Mouse (Mus musculus) colon, adult 2 months (tissue): ENCODE data around the gene Bcl9l. TPM values are rescaled to one million over a fixed set of nuclear protein-coding genes. Genes with fewer than 3 reads are reported as not detected.

Source experiments
- polyA plus RNA-seq: library from polyadenylated mRNA; depleted of rRNA; stranded (reverse); fragments of >200 nt; gene quantifications from 2 replicates; pipeline ENCODE4 v1.2.3, GENCODE M21; 2012; rRNA removed

Bcl9l gene
- polyA plus RNA-seq = 23.6 and 37.6 TPM in 2 replicates

DNA sequence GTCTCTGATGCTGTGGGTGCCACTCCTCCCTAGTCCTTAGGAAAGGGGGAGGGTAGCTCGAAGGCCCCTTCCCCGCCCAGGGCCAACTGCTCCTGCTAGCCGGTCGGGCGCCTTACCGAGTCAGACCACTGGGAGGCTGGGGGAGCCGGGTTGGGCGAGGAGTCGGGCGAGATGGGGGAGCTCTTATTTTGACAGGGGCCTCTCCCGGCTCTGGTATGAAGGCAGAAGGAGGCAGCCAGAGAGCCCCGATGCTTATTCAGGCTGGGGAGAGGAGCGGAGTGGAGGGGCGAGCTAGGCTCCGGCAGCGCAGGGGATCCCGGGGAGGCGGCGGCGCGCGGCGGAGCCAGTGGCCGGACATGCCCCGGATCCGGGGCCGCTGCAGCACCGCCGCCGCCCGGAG, at the start of gene Bcl9l:
TSS of gene Bcl9l (plus strand) at position 274 of the 400 bp plus-strand sequence.

DNA sequence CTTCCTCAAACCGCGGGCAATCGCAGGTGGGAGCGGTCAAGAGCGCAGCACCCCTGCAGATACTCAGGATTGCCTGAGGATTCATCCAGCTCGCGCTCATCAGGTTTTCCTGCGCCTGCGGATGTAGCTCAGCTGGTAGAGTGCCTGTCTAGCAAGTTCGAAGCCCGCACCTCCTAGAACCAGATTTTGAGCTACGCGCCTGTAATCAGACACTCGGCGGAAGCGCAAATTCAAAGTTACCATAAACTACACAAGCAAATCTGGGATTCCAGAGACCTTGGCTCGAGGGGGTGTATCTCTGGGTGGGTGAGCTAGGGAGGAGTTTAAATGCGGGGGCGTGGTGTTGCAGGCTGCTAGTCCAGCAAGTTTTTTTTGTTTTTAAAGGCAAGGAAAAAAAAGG, 41.7 kb upstream of the Bcl9l start, which contains the start of gene Foxr1:
TSS of gene Foxr1 (minus strand) at position 176 of the 400 bp plus-strand sequence.

DNA sequence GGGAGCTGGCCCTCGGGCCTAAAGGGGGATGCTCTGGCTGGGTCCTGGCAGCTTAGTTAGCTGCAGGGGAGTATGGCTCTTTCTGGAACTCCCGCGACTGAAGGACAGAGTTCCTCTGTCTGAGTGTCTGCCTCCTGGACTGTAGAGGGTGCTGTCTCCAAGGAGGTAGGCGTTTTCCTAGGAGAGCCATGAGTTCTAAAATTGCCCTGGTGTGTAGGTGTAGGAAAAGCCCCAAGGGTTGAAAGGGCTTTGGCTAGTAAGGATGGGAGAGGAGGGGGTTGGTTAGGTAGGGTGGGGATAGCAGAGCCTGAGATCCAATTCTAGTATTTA, 27.8 kb upstream of the Bcl9l start, which contains the start of gene Upk2:
TSS of gene Upk2 (minus strand) at position 86 of the 330 bp plus-strand sequence.

Other genes with a start within 250 kb of the Bcl9l start
- 8.4 and 10.9 TPM in 2 replicates for gene Cbl, start 248.8 kb upstream of the Bcl9l start, polyA plus RNA-seq
- gene Ccdc153, start 242.1 kb upstream of the Bcl9l start, polyA plus RNA-seq = 0.14 TPM in 1 of 2 replicates, not detected in the other
- gene Pdzd3, start 231.4 kb upstream of the Bcl9l start, polyA plus RNA-seq = 8.3 and 12.4 TPM in 2 replicates
- gene Nlrx1, start 214.2 kb upstream of the Bcl9l start, polyA plus RNA-seq = 27.5 and 33.1 TPM in 2 replicates
- 4.7 and 6.7 TPM in 2 replicates for gene Abcg4, start 194.2 kb upstream of the Bcl9l start, polyA plus RNA-seq
- gene Hinfp, start 177.2 kb upstream of the Bcl9l start, polyA plus RNA-seq = 17.5 and 22.3 TPM in 2 replicates
- gene C2cd2l, start 162.5 kb upstream of the Bcl9l start, polyA plus RNA-seq = 115 and 139 TPM in 2 replicates
- 62.8 and 83.7 TPM in 2 replicates for gene Dpagt1, start 156.8 kb upstream of the Bcl9l start, polyA plus RNA-seq
- gene H2afx, start 148.1 kb upstream of the Bcl9l start, polyA plus RNA-seq = 154 and 173 TPM in 2 replicates
- 34.5 and 35.2 TPM in 2 replicates for gene Hmbs, start 138.6 kb upstream of the Bcl9l start, polyA plus RNA-seq
- gene Vps11, start 121.2 kb upstream of the Bcl9l start, polyA plus RNA-seq = 16.6 and 18.3 TPM in 2 replicates
- gene Hyou1, start 103.3 kb upstream of the Bcl9l start, polyA plus RNA-seq = 43.9 and 44.8 TPM in 2 replicates
- gene Slc37a4, start 86.0 kb upstream of the Bcl9l start, polyA plus RNA-seq = 37.0 and 46.0 TPM in 2 replicates
- gene Rps25, start 75.7 kb upstream of the Bcl9l start, polyA plus RNA-seq = 84.4 and 119 TPM in 2 replicates
- 44.3 and 46.5 TPM in 2 replicates for gene Trappc4, start 75.2 kb upstream of the Bcl9l start, polyA plus RNA-seq
- 30.0 and 36.4 TPM in 2 replicates for gene Ccdc84, start 64.3 kb upstream of the Bcl9l start, polyA plus RNA-seq
- gene Foxr1, start 41.7 kb upstream of the Bcl9l start, polyA plus RNA-seq = not detected in 2 replicates
- gene Upk2, start 27.8 kb upstream of the Bcl9l start, polyA plus RNA-seq = 0.21 TPM in 1 of 2 replicates, not detected in the other
- gene Cxcr5, start 79.1 kb downstream of the Bcl9l start, polyA plus RNA-seq = 3.2 and 3.3 TPM in 2 replicates
- 11.9 and 13.1 TPM in 2 replicates for gene Ddx6, start 122.1 kb downstream of the Bcl9l start, polyA plus RNA-seq
- gene Treh, start 190.4 kb downstream of the Bcl9l start, polyA plus RNA-seq = 0.19 and 0.20 TPM in 2 replicates